Mouse (Mus musculus) lung, postnatal 4 days (tissue): ENCODE data around the gene Gm21852.
"Not testable (repeated sequence)": the region's sequence is repeated elsewhere in the genome, so short reads cannot be mapped to it uniquely, and the experiment has no call there.

Experiments used
- DNase-seq, 2 experiments: peaks; one replicate each; pipeline ENCODE4 v3.0.0; 2021

Gene Gm21852

DNA sequence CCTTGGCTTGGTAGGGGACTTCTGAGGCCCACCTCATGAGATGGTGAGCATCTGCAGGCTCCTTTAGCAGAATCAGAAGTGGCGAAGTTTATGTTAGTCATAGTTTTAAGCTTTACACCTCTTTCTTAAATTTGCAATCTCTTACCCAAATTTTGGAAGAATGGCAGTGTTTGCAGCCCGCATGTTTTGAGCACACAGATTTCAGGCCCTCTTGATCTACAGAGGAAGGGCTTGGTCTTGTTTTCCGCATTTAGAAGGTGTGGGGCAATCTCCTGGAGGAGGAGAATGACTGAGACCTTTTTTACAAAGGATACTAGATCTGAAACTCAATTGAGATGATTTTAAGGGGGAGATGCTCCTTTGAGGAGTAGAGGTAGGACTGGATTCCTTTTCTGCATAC lies at the start of gene Gm21852:
TSS of gene Gm21852 (minus strand) at position 101 of the 400 bp plus-strand sequence.
- not testable (repeated sequence) for DNase-seq
